Mouse (Mus musculus): ENCODE measurements around the gene Nol9. TPM values are rescaled to one million over a fixed set of nuclear protein-coding genes. Genes with fewer than 3 reads are reported as not detected.

Nol9 gene
- polyA plus RNA-seq, 1 experiment from 2014 or later = 22.4 TPM

- Histone ChIP-seq H3K4me1 (ENCODE audit: control insufficient read depth, insufficient read depth, low read length) (peaks cover 14% of the 10 kb centered on the region), H3K4me3 (ENCODE audit: low read length) (no peak overlapping the region), H3K27me3 (replicated peaks; ENCODE audit: control insufficient read depth, insufficient read depth, low read length) (no peaks in the 10 kb centered on the region), H3K4me2 (ENCODE audit: low read depth, low read length) (no peak overlapping the region), H3K27ac (ENCODE audit: low read length) (no peak overlapping the region), H3K9ac (ENCODE audit: low read depth, low read length) (peak overlapping the region; percentile 57; the same call in 1 of the 2 replicates), H3K9me3 (ENCODE audit: control insufficient read depth, low read length) (no peaks in the 10 kb centered on the region), H3K36me3 (ENCODE audit: control insufficient read depth, insufficient read depth, low read length) (peaks cover 14% of the 10 kb centered on the region)
- peak; percentile 0; the same call in 1 of the 2 replicates for ATAC-seq
- WGBS = 70% methylated on average over 9 of the region's 9 CpGs
These were observed 67.6 kb downstream of the Nol9 start for GRCm38 (mm10) chr4:152106746-152107145.

GRCm38 (mm10) chr4:152107493-152107892, 68.4 kb downstream of the Nol9 start:
- ATAC-seq = peak; percentile 86
- H3K4me2 ChIP-seq (ENCODE audit: low read depth, low read length) = peak overlapping the region; percentile 69
- H3K4me1 ChIP-seq (ENCODE audit: control insufficient read depth, insufficient read depth, low read length) = peaks cover 14% of the 10 kb centered on the region
- WGBS = 14% methylated on average over 24 of the region's 24 CpGs
- H3K9me3 ChIP-seq (ENCODE audit: control insufficient read depth, low read length) = no peaks in the 10 kb centered on the region
- H3K27me3 ChIP-seq (replicated peaks; ENCODE audit: control insufficient read depth, insufficient read depth, low read length) = no peaks in the 10 kb centered on the region
- peaks cover 14% of the 10 kb centered on the region for H3K36me3 ChIP-seq (ENCODE audit: control insufficient read depth, insufficient read depth, low read length)
- H3K27ac ChIP-seq (ENCODE audit: low read length) = peak overlapping the region; percentile 52; the same call in 1 of the 2 replicates
- H3K4me3 ChIP-seq (ENCODE audit: low read length) = peak overlapping the region; percentile 42
- H3K9ac ChIP-seq (ENCODE audit: low read depth, low read length) = peak overlapping the region; percentile 57

GRCm38 (mm10) chr4:152107971-152108509, 68.9 kb downstream of the Nol9 start:
- no peaks in the 10 kb centered on the region for H3K9me3 ChIP-seq (ENCODE audit: control insufficient read depth, low read length)
- peaks cover 14% of the 10 kb centered on the region for H3K36me3 ChIP-seq (ENCODE audit: control insufficient read depth, insufficient read depth, low read length)
- H3K4me1 ChIP-seq (ENCODE audit: control insufficient read depth, insufficient read depth, low read length) = peaks cover 14% of the 10 kb centered on the region
- no peaks in the 10 kb centered on the region for H3K27me3 ChIP-seq (replicated peaks; ENCODE audit: control insufficient read depth, insufficient read depth, low read length)
- peak; percentile 94 for ATAC-seq
- H3K9ac ChIP-seq (ENCODE audit: low read depth, low read length) = peak overlapping the region; percentile 57
- H3K4me2 ChIP-seq (ENCODE audit: low read depth, low read length) = peak overlapping the region; percentile 69
- H3K27ac ChIP-seq (ENCODE audit: low read length) = peak overlapping the region; percentile 52; the same call in 1 of the 2 replicates
- peak overlapping the region; percentile 42 for H3K4me3 ChIP-seq (ENCODE audit: low read length)
- WGBS = 19% methylated on average over 30 of the region's 30 CpGs

- H3K4me2 ChIP-seq (ENCODE audit: low read depth, low read length) = peak overlapping the region; percentile 69; the same call in 1 of the 2 replicates
- no peak overlapping the region for H3K27ac ChIP-seq (ENCODE audit: low read length)
- no peaks in the 10 kb centered on the region for H3K27me3 ChIP-seq (replicated peaks; ENCODE audit: control insufficient read depth, insufficient read depth, low read length)
- ATAC-seq = no peak
- H3K36me3 ChIP-seq (ENCODE audit: control insufficient read depth, insufficient read depth, low read length) = peaks cover 15% of the 10 kb centered on the region
- 84% methylated on average over 5 of the region's 5 CpGs for WGBS
- H3K9ac ChIP-seq (ENCODE audit: low read depth, low read length) = no peak overlapping the region
- peaks cover 14% of the 10 kb centered on the region for H3K4me1 ChIP-seq (ENCODE audit: control insufficient read depth, insufficient read depth, low read length)
- H3K9me3 ChIP-seq (ENCODE audit: control insufficient read depth, low read length) = no peaks in the 10 kb centered on the region
- H3K4me3 ChIP-seq (ENCODE audit: low read length) = peak overlapping the region; percentile 42; the same call in 1 of the 2 replicates
These were observed 69.6 kb downstream of the Nol9 start for GRCm38 (mm10) chr4:152108673-152109072.

GRCm38 (mm10) chr4:152109509-152109908, 70.4 kb downstream of the Nol9 start:
- no peak overlapping the region for H3K27ac ChIP-seq (ENCODE audit: low read length)
- peaks cover 23% of the 10 kb centered on the region for H3K36me3 ChIP-seq (ENCODE audit: control insufficient read depth, insufficient read depth, low read length)

GRCm38 (mm10) chr4:152110689-152111088, 71.6 kb downstream of the Nol9 start:
- 79% methylated on average over 4 of the region's 4 CpGs for WGBS
- no peak overlapping the region for H3K27ac ChIP-seq (ENCODE audit: low read length)
- H3K36me3 ChIP-seq (ENCODE audit: control insufficient read depth, insufficient read depth, low read length) = peaks cover 23% of the 10 kb centered on the region
- no peak overlapping the region for H3K9ac ChIP-seq (ENCODE audit: low read depth, low read length)
- peaks cover 4% of the 10 kb centered on the region; the same call in 1 of the 2 replicates for H3K27me3 ChIP-seq (replicated peaks; ENCODE audit: control insufficient read depth, insufficient read depth, low read length)
- ATAC-seq = no peak
- no peak overlapping the region for H3K4me3 ChIP-seq (ENCODE audit: low read length)
- no peak overlapping the region for H3K4me2 ChIP-seq (ENCODE audit: low read depth, low read length)
- H3K4me1 ChIP-seq (ENCODE audit: control insufficient read depth, insufficient read depth, low read length) = peaks cover 24% of the 10 kb centered on the region
- no peaks in the 10 kb centered on the region for H3K9me3 ChIP-seq (ENCODE audit: control insufficient read depth, low read length)

More at GRCm38 (mm10) chr4:152109509-152109908, 70.4 kb downstream of the Nol9 start:
- 58% methylated on average over 3 of the region's 3 CpGs for WGBS
- no peak overlapping the region for H3K4me3 ChIP-seq (ENCODE audit: low read length)
- ATAC-seq = no peak
- H3K9me3 ChIP-seq (ENCODE audit: control insufficient read depth, low read length) = no peaks in the 10 kb centered on the region
- no peaks in the 10 kb centered on the region; the same call in 1 of the 2 replicates for H3K27me3 ChIP-seq (replicated peaks; ENCODE audit: control insufficient read depth, insufficient read depth, low read length)
- H3K4me1 ChIP-seq (ENCODE audit: control insufficient read depth, insufficient read depth, low read length) = peaks cover 14% of the 10 kb centered on the region
- H3K4me2 ChIP-seq (ENCODE audit: low read depth, low read length) = no peak overlapping the region
- no peak overlapping the region for H3K9ac ChIP-seq (ENCODE audit: low read depth, low read length)

Other genes starting within 250 kb of the Nol9 start
- gene Camta1, start 177.4 kb upstream of the Nol9 start, polyA plus RNA-seq (2015; fragmentation: Nextera tagmentation; extraction: Ambion mirVana) = 51.4 and 69.1 TPM in 2 replicates
- 71.0 and 73.6 TPM in 2 replicates for gene Dnajc11, start 105.6 kb upstream of the Nol9 start, polyA plus RNA-seq (2015; fragmentation: Nextera tagmentation; extraction: Ambion mirVana)
- gene Thap3, start 50.3 kb upstream of the Nol9 start, polyA plus RNA-seq (2015; fragmentation: Nextera tagmentation; extraction: Ambion mirVana) = 27.0 and 29.0 TPM in 2 replicates
- 15.5 and 16.7 TPM in 2 replicates for gene Phf13, start 43.1 kb upstream of the Nol9 start, polyA plus RNA-seq (2015; fragmentation: Nextera tagmentation; extraction: Ambion mirVana)
- 7.4 and 8.3 TPM in 2 replicates for gene Klhl21, start 30.5 kb upstream of the Nol9 start, polyA plus RNA-seq (2015; fragmentation: Nextera tagmentation; extraction: Ambion mirVana)
- 13.5 and 16.6 TPM in 2 replicates for gene Zbtb48, start 11.7 kb upstream of the Nol9 start, polyA plus RNA-seq (2015; fragmentation: Nextera tagmentation; extraction: Ambion mirVana)
- gene Tas1r1, start 753 bp upstream of the Nol9 start, polyA plus RNA-seq (2015; fragmentation: Nextera tagmentation; extraction: Ambion mirVana) = 0.20 and 0.21 TPM in 2 replicates
- 14.2 and 17.0 TPM in 2 replicates for gene Plekhg5, start 33.2 kb downstream of the Nol9 start, polyA plus RNA-seq (2015; fragmentation: Nextera tagmentation; extraction: Ambion mirVana)
- gene Tnfrsf25, start 76.6 kb downstream of the Nol9 start, polyA plus RNA-seq (2015; fragmentation: Nextera tagmentation; extraction: Ambion mirVana) = 1.8 and 2.4 TPM in 2 replicates
- gene Espn, start 113.0 kb downstream of the Nol9 start, polyA plus RNA-seq (2015; fragmentation: Nextera tagmentation; extraction: Ambion mirVana) = 31.6 and 39.5 TPM in 2 replicates
- 0.68 and 0.98 TPM in 2 replicates for gene Hes2, start 119.5 kb downstream of the Nol9 start, polyA plus RNA-seq (2015; fragmentation: Nextera tagmentation; extraction: Ambion mirVana)
- 49.4 and 52.5 TPM in 2 replicates for gene Acot7, start 138.8 kb downstream of the Nol9 start, polyA plus RNA-seq (2015; fragmentation: Nextera tagmentation; extraction: Ambion mirVana)
- 3.4 and 4.7 TPM in 2 replicates for gene Gpr153, start 234.9 kb downstream of the Nol9 start, polyA plus RNA-seq (2015; fragmentation: Nextera tagmentation; extraction: Ambion mirVana)

All from intestine, embryonic 16.5 days (tissue).